Mouse (Mus musculus): ENCODE measurements around the gene Pik3c2b. TPM values are rescaled to one million over a fixed set of nuclear protein-coding genes. Genes with fewer than 3 reads are reported as not detected.

Pik3c2b gene
- polyA plus RNA-seq, 1 experiment from 2014 or later: 10.8 TPM

GRCm38 (mm10) chr1:133085417-133085742 lies 39.9 kb downstream of the Pik3c2b start:
- Histone ChIP-seq H3K4me1 (peaks cover 9% of the 10 kb centered on the region), H3K36me3 (peaks cover 23% of the 10 kb centered on the region), H3K4me3 (no peak overlapping the region), H3K27me3 (no peaks in the 10 kb centered on the region), H3K9me3 (no peaks in the 10 kb centered on the region), H3K9ac (no peak overlapping the region), H3K27ac (no peak overlapping the region), H3K4me2 (replicated peaks) (no peak overlapping the region)
- ATAC-seq (ENCODE audit: insufficient number of reproducible peaks, insufficient read depth, low FRiP score, low TSS enrichment): no peak
- WGBS: 90% methylated on average over 8 of the region's 8 CpGs

GRCm38 (mm10) chr1:133086804-133087203 lies 41.3 kb downstream of the Pik3c2b start:
- H3K27me3 ChIP-seq: no peaks in the 10 kb centered on the region
- H3K4me1 ChIP-seq: peaks cover 9% of the 10 kb centered on the region
- H3K4me3 ChIP-seq: no peak overlapping the region
- no peak for ATAC-seq (ENCODE audit: insufficient number of reproducible peaks, insufficient read depth, low FRiP score, low TSS enrichment)
- H3K9me3 ChIP-seq: no peaks in the 10 kb centered on the region
- WGBS: 86% methylated on average over 10 of the region's 10 CpGs
- H3K4me2 ChIP-seq (replicated peaks): no peak overlapping the region
- H3K36me3 ChIP-seq: peaks cover 21% of the 10 kb centered on the region
- no peak overlapping the region for H3K27ac ChIP-seq
- H3K9ac ChIP-seq: no peak overlapping the region

GRCm38 (mm10) chr1:133087206-133087905 lies 41.9 kb downstream of the Pik3c2b start:
- H3K9ac ChIP-seq: no peak overlapping the region

DNA sequence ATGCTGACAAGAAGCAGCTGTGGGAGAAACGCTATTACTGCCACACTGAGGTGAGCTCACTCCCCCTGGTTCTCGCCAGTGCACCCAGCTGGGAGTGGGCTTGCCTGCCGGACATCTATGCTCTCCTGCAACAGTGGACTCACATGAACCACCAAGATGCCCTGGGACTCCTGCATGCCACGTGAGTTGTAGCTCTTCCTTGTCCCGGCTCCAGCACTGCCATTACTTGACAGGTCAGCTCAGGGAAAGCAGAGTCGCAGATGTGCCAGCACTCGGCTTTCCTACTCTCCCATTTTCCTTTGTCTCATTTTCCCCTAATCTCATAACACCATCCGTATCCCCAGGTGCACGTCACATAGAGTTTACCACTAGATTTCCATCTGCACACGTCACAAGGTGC lies 42.7 kb downstream of the Pik3c2b start:
- peaks cover 12% of the 10 kb centered on the region for H3K36me3 ChIP-seq
- no peak overlapping the region for H3K9ac ChIP-seq
- no peaks in the 10 kb centered on the region for H3K9me3 ChIP-seq
- H3K4me3 ChIP-seq: no peak overlapping the region
- 81% methylated on average over 10 of the region's 10 CpGs for WGBS
- no peak for ATAC-seq (ENCODE audit: insufficient number of reproducible peaks, insufficient read depth, low FRiP score, low TSS enrichment)
- H3K27ac ChIP-seq: no peak overlapping the region
- H3K4me2 ChIP-seq (replicated peaks): no peak overlapping the region
- H3K27me3 ChIP-seq: no peaks in the 10 kb centered on the region
- peaks cover 9% of the 10 kb centered on the region for H3K4me1 ChIP-seq

More at GRCm38 (mm10) chr1:133087206-133087905, 41.9 kb downstream of the Pik3c2b start:
- no peaks in the 10 kb centered on the region for H3K9me3 ChIP-seq
- H3K27me3 ChIP-seq: no peaks in the 10 kb centered on the region
- peaks cover 9% of the 10 kb centered on the region for H3K4me1 ChIP-seq
- H3K36me3 ChIP-seq: peaks cover 19% of the 10 kb centered on the region
- no peak overlapping the region for H3K4me3 ChIP-seq
- 38% methylated on average over 7 of the region's 7 CpGs for WGBS
- no peak for ATAC-seq (ENCODE audit: insufficient number of reproducible peaks, insufficient read depth, low FRiP score, low TSS enrichment)
- H3K4me2 ChIP-seq (replicated peaks): no peak overlapping the region
- H3K27ac ChIP-seq: no peak overlapping the region

GRCm38 (mm10) chr1:133089415-133089814 lies 43.9 kb downstream of the Pik3c2b start:
- Histone ChIP-seq H3K36me3 (peaks cover 7% of the 10 kb centered on the region; the same call in 1 of the 2 replicates), H3K9me3 (no peaks in the 10 kb centered on the region), H3K4me3 (no peak overlapping the region), H3K4me2 (replicated peaks) (no peak overlapping the region), H3K9ac (no peak overlapping the region), H3K4me1 (peaks cover 6% of the 10 kb centered on the region), H3K27ac (no peak overlapping the region), H3K27me3 (no peaks in the 10 kb centered on the region)
- ATAC-seq (ENCODE audit: insufficient number of reproducible peaks, insufficient read depth, low FRiP score, low TSS enrichment): no peak
- WGBS: 76% methylated on average over 4 of the region's 4 CpGs

- Histone ChIP-seq H3K4me2 (replicated peaks) (no peak overlapping the region), H3K9me3 (no peaks in the 10 kb centered on the region), H3K36me3 (peaks cover 13% of the 10 kb centered on the region), H3K27me3 (no peaks in the 10 kb centered on the region), H3K4me3 (no peak overlapping the region), H3K27ac (no peak overlapping the region), H3K9ac (no peak overlapping the region), H3K4me1 (peaks cover 6% of the 10 kb centered on the region)
- WGBS: 69% methylated on average over 6 of the region's 6 CpGs
- no peak for ATAC-seq (ENCODE audit: insufficient number of reproducible peaks, insufficient read depth, low FRiP score, low TSS enrichment)
Measured at GRCm38 (mm10) chr1:133090641-133091040, 45.2 kb downstream of the Pik3c2b start.

DNA sequence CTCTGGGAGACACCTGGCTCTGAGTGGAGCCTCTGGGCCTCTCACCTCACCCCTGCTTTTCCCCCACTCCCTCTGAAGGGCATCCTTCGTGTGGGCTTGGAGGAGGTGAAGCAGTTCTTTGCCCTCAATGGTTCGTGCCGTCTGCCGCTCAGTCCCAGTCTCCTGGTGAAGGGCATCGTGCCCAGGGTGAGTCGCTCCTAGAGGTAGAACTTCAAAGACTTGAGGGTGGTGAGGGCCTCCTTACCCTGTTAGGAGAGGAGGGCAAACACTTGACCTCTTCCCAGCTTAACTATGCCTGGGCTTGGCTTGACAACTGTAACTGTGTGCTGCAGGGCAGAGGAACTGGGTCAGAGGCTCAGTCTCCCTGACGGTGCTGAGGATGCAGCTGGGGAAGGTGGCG lies 46.0 kb downstream of the Pik3c2b start:
- Histone ChIP-seq H3K4me2 (replicated peaks) (no peak overlapping the region), H3K27ac (no peak overlapping the region), H3K4me3 (no peak overlapping the region), H3K36me3 (peaks cover 19% of the 10 kb centered on the region), H3K27me3 (no peaks in the 10 kb centered on the region), H3K9me3 (no peaks in the 10 kb centered on the region), H3K4me1 (peaks cover 6% of the 10 kb centered on the region), H3K9ac (no peak overlapping the region)
- ATAC-seq (ENCODE audit: insufficient number of reproducible peaks, insufficient read depth, low FRiP score, low TSS enrichment): peak; percentile 47; the same call in 1 of the 2 replicates
- 83% methylated on average over 8 of the region's 8 CpGs for WGBS

- peaks cover 33% of the 10 kb centered on the region for H3K36me3 ChIP-seq
- no peaks in the 10 kb centered on the region for H3K4me1 ChIP-seq
- H3K9me3 ChIP-seq: no peaks in the 10 kb centered on the region
- no peak for ATAC-seq (ENCODE audit: insufficient number of reproducible peaks, insufficient read depth, low FRiP score, low TSS enrichment)
- H3K27ac ChIP-seq: no peak overlapping the region
- H3K4me3 ChIP-seq: no peak overlapping the region
- no peaks in the 10 kb centered on the region for H3K27me3 ChIP-seq
- WGBS: 87% methylated on average over 7 of the region's 7 CpGs
- no peak overlapping the region for H3K4me2 ChIP-seq (replicated peaks)
- no peak overlapping the region for H3K9ac ChIP-seq
Measured at GRCm38 (mm10) chr1:133093719-133094118, 48.3 kb downstream of the Pik3c2b start.

- Histone ChIP-seq H3K27me3 (no peaks in the 10 kb centered on the region), H3K4me3 (no peak overlapping the region), H3K9me3 (no peaks in the 10 kb centered on the region), H3K4me1 (0 out of 2 replicates have a peak, but pooled peaks cover 3% of the 10 kb centered on the region), H3K9ac (no peak overlapping the region), H3K36me3 (peaks cover 66% of the 10 kb centered on the region), H3K27ac (no peak overlapping the region), H3K4me2 (replicated peaks) (no peak overlapping the region)
- whole genome bisulfite sequencing: 38% methylated on average over 17 of the region's 17 CpGs
- no peak for ATAC-seq (ENCODE audit: insufficient number of reproducible peaks, insufficient read depth, low FRiP score, low TSS enrichment)
Measured at GRCm38 (mm10) chr1:133100980-133101798, 55.7 kb downstream of the Pik3c2b start.

DNA sequence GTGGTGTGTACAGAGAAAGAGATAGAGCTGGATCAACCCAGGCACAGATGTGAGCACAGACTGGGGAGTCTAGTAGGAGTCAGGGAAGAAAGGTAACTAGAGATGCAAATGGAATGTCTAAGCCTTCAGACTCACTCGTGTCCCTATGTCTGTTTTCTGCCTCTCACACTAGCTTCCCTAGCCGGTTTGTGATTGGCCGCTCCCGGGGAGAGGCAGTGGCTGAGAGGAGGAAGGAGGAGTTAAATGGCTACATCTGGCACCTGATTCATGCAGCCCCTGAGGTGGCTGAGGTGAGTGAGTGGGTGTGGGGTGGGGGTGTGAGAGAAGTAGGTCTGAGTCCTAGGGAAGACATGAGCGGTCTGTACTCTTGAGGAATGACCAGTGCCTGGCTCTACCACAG lies 56.6 kb downstream of the Pik3c2b start:
- no peak overlapping the region for H3K4me2 ChIP-seq (replicated peaks)
- no peaks in the 10 kb centered on the region for H3K27me3 ChIP-seq
- no peak overlapping the region for H3K27ac ChIP-seq
- no peaks in the 10 kb centered on the region for H3K9me3 ChIP-seq
- 82% methylated on average over 5 of the region's 5 CpGs for WGBS
- peaks cover 66% of the 10 kb centered on the region for H3K36me3 ChIP-seq
- ATAC-seq (ENCODE audit: insufficient number of reproducible peaks, insufficient read depth, low FRiP score, low TSS enrichment): no peak
- 0 out of 2 replicates have a peak, but pooled peaks cover 3% of the 10 kb centered on the region for H3K4me1 ChIP-seq
- H3K9ac ChIP-seq: no peak overlapping the region
- H3K4me3 ChIP-seq: no peak overlapping the region

DNA sequence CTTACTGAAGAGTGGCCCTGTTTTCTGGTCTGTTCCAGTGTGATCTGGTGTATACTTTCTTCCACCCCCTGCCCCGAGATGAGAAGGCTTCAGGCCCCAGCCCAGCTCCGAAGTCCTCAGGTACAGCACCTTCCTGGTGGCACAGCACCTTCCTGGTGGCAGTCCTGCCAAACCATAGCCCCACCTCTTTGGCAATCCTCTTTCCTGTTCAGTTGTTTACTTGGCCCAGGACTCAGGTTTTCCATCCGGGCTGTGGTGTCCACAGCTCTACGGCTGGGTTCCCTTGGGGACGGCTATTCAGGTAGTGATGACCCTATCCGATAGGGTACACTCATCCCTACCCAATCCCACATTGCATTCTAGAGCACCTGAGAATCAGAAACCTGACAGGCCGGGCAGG lies 57.8 kb downstream of the Pik3c2b start:
- Histone ChIP-seq H3K4me2 (replicated peaks) (no peak overlapping the region), H3K36me3 (peaks cover 58% of the 10 kb centered on the region), H3K27ac (no peak overlapping the region), H3K4me3 (no peak overlapping the region), H3K9me3 (no peaks in the 10 kb centered on the region), H3K4me1 (0 out of 2 replicates have a peak, but pooled peaks cover 3% of the 10 kb centered on the region), H3K27me3 (no peaks in the 10 kb centered on the region), H3K9ac (no peak overlapping the region)
- ATAC-seq (ENCODE audit: insufficient number of reproducible peaks, insufficient read depth, low FRiP score, low TSS enrichment): no peak
- WGBS: 93% methylated on average over 7 of the region's 7 CpGs

DNA sequence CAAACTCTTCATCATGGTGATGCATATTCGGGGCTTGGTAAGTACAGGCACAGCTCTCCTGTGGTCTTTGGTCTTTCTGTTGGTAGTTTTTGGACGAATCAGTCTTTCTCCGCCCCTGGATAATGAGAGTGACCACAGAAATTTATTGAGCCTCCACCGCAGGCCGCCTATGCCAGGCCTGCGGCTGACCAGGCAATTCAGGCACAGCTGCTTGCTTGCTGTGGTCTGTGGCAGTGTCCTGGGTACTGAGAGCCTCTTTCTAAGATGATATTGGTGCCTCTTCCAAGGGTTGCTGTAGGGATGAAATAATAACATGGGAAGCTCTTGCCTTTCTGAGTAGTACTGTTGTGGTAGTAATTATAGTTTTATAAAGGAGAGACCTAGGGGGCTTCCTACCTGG lies 58.4 kb downstream of the Pik3c2b start:
- Histone ChIP-seq H3K4me3 (no peak overlapping the region), H3K36me3 (peaks cover 52% of the 10 kb centered on the region), H3K9me3 (no peaks in the 10 kb centered on the region), H3K27me3 (no peaks in the 10 kb centered on the region), H3K9ac (no peak overlapping the region), H3K4me2 (replicated peaks) (no peak overlapping the region), H3K27ac (no peak overlapping the region), H3K4me1 (0 out of 2 replicates have a peak, but pooled peaks cover 3% of the 10 kb centered on the region)
- 90% methylated on average over 6 of the region's 6 CpGs for WGBS
- ATAC-seq (ENCODE audit: insufficient number of reproducible peaks, insufficient read depth, low FRiP score, low TSS enrichment): no peak
